Mouse (Mus musculus): ENCODE data around the gene Cdh4.

- TF ChIP-seq CTCF (IDR thresholded peaks at IDR 0.05; ENCODE audit: borderline replicate concordance, extremely low read depth, insufficient read depth, insufficient read length) (no peak), POLR2A (IDR thresholded peaks at IDR 0.05; ENCODE audit: borderline replicate concordance, extremely low read depth, insufficient read depth, insufficient read length, poor library complexity, severe bottlenecking) (no peak)
Observed at GRCm38 (mm10) chr2:179399645-179400249, 42.5 kb upstream of the Cdh4 start.

Measured in brain, embryonic 14.5 days (tissue).